Mouse (Mus musculus) ES-E14 (cell line): ENCODE data around the gene Palm.

Source experiments
- CHD2 ChIP-seq: IDR thresholded peaks from 2 replicates; pipeline ENCODE4 v1.6.1; 2014; ENCODE audit warnings: mild to moderate bottlenecking, low read depth, low read length, inconsistent platforms
- HCFC1 ChIP-seq: IDR thresholded peaks from 2 replicates; pipeline ENCODE4 v1.6.1; 2012; ENCODE audit warnings: low read length, inconsistent platforms, borderline replicate concordance; ENCODE audit not compliant: insufficient read depth
- MAFK ChIP-seq: IDR thresholded peaks from 2 replicates; pipeline ENCODE4 v1.6.1; 2014; ENCODE audit warnings: mild to moderate bottlenecking, low read depth, low read length, inconsistent platforms; ENCODE audit not compliant: insufficient read depth
- ZC3H11A ChIP-seq: IDR thresholded peaks from 2 replicates; pipeline ENCODE4 v1.6.1; 2012; ENCODE audit warnings: low read depth, mild to moderate bottlenecking, inconsistent platforms, low read length, borderline replicate concordance
- ZNF384 ChIP-seq: IDR thresholded peaks from 2 replicates; pipeline ENCODE4 v1.6.1; 2012; ENCODE audit warnings: low read depth, low read length, inconsistent platforms

- TF ChIP-seq CHD2 (no peak), HCFC1 (no peak), MAFK (no peak), ZC3H11A (no peak), ZNF384 (no peak)
Measured at GRCm38 (mm10) chr10:79781956-79782355, 11.4 kb upstream of the Palm start.
